Mouse (Mus musculus) heart, embryonic 14.5 days (tissue): ENCODE data around the gene Atoh1. TPM values are rescaled to one million over a fixed set of nuclear protein-coding genes. Genes with fewer than 3 reads are reported as not detected.

Experiments used
- ATAC-seq: fragments of 200-750 bp; cut with Nextera tagmentation; 2 replicates; pipeline ENCODE4 v1.8.0; 2017; ENCODE audit warnings: low read depth, moderate TSS enrichment; ENCODE audit not compliant: insufficient number of reproducible peaks, insufficient read depth, low FRiP score
- H3K27ac ChIP-seq, 2 experiments: fragments of 200-500 bp in 1 of 2; fragments of 300-500 bp in 1 of 2; sonication (generic) in 1 of 2; replicated peaks in 1 of 2; 2 replicates each; pipeline ENCODE4 v1.5.1; 2012 to 2014; ENCODE audit warnings: low read depth in 2 of 2, low read length in 2 of 2, control low read depth in 1 of 2, mild to moderate bottlenecking in 1 of 2, mixed read lengths in 1 of 2; ENCODE audit not compliant: control insufficient read depth in 1 of 2, insufficient read depth in 1 of 2
- H3K27me3 ChIP-seq: fragments of 300-500 bp; sonication (generic); 2 replicates; pipeline ENCODE4 v1.6.1; 2014; ENCODE audit warnings: mild to moderate bottlenecking, low read length, control low read depth; ENCODE audit not compliant: control insufficient read depth, insufficient read depth
- H3K36me3 ChIP-seq: fragments of 300-500 bp; sonication (generic); 2 replicates; pipeline ENCODE4 v1.6.1; 2014; ENCODE audit warnings: mild to moderate bottlenecking, control low read depth, low read length, mixed read lengths; ENCODE audit not compliant: control insufficient read depth, insufficient read depth
- H3K4me1 ChIP-seq, 2 experiments: fragments of 200-500 bp in 1 of 2; fragments of 300-500 bp in 1 of 2; sonication (generic) in 1 of 2; 2 replicates each; pipeline ENCODE4 v1.6.1; 2012 to 2014; ENCODE audit warnings: low read length in 2 of 2, control low read depth in 1 of 2, mixed read lengths in 1 of 2; ENCODE audit not compliant: control insufficient read depth in 2 of 2, insufficient read depth in 2 of 2
- H3K4me2 ChIP-seq: fragments of 300-500 bp; sonication (generic); 2 replicates; pipeline ENCODE4 v1.6.1; 2014; ENCODE audit warnings: mild to moderate bottlenecking, low read length
- H3K4me3 ChIP-seq, 2 experiments: fragments of 200-500 bp in 1 of 2; fragments of 300-500 bp in 1 of 2; sonication (generic) in 1 of 2; 2 replicates each; pipeline ENCODE4 v1.5.1; 2012 to 2014; ENCODE audit warnings: low read length in 2 of 2, mild to moderate bottlenecking in 2 of 2, control low read depth in 1 of 2, low read depth in 1 of 2, moderate library complexity in 1 of 2; ENCODE audit not compliant: control insufficient read depth in 1 of 2, insufficient read depth in 1 of 2
- H3K9ac ChIP-seq: fragments of 300-500 bp; sonication (generic); 2 replicates; pipeline ENCODE4 v1.6.1; 2014; ENCODE audit warnings: mild to moderate bottlenecking, low read length
- H3K9me3 ChIP-seq: fragments of 300-500 bp; sonication (generic); 2 replicates; pipeline ENCODE4 v1.6.1; 2016; ENCODE audit warnings: low read length, control low read depth; ENCODE audit not compliant: control insufficient read depth
- WGBS: fragments of 180-500 bp; shearing (Covaris S2); extraction: QIAGEN DNeasy Blood & Tissue Kit; methylation state at CpG from one replicate; pipeline ENCODE4 v1.1.7; 2014; 5-methylcytosine and 5-hydroxymethylcytosine counted together
- polyA plus RNA-seq: library from polyadenylated mRNA; unstranded; fragments of >200 nt; fragmentation: Nextera tagmentation; extraction: Ambion mirVana; gene quantifications from 2 replicates; pipeline ENCODE4 v1.2.1, GENCODE M21; 2014

The Atoh1 gene
- polyA plus RNA-seq, 1 experiment from 2014 or later: not detected

DNA sequence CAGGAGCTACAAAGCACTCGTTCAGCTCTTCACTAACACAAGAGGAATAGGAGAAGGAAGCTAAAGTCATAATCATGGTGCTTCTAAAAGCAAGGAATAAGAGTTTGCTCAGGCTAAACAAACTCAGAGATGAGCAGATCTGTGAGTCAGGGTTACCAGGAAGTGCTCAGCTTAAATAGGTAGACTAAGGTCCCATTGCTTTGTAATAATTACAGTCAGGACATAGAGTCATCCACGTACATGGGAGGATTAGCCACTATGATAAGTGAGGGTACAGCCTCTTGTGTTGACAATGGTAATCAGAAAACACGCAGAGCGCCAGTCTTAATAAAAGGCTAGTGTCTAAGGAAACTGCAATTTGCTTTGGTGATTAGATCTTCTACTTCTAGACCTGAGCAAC lies 7.4 kb downstream of the Atoh1 start:
- Histone ChIP-seq H3K4me1 (peaks cover 2 to 5% of the 10 kb centered on the region in 2 experiments; a peak in 2 of 4 replicates), H3K9me3 (no peaks in the 10 kb centered on the region), H3K9ac (no peak overlapping the region), H3K27me3 (peaks cover 57% of the 10 kb centered on the region), H3K27ac (no peak overlapping the region), H3K36me3 (no peaks in the 10 kb centered on the region), H3K4me2 (no peak overlapping the region), H3K4me3 (no peak overlapping the region)
- no peak for ATAC-seq
- 52% methylated on average over 4 of the region's 4 CpGs for WGBS

DNA sequence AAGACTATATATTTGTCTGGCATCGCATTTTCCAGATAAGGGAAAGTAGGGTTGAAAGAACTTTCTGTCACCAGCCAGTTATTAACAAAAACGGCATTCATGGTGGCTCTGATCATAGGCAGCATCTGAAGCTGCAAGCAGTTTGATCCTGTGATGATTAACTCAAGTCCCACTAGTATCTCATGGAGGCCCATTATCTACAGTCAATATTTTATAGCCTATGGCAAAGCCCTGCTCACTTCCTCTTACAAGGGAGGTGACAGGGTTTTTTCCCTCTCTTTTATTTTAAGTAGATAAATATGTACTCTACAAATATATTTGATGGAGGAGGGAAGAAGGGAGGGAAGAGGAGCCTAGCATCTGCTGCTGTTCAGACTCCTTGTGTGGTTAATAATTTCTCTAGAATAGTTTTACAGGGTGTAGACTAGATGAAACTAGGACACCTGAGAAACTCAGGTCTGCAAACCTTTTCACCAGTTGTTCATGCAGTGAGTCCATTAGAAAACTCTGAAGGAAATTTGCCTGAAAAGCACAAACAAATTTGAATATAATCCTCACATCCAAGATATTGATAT lies 14.1 kb downstream of the Atoh1 start:
- Histone ChIP-seq H3K9ac (no peak overlapping the region), H3K9me3 (no peaks in the 10 kb centered on the region), H3K36me3 (no peaks in the 10 kb centered on the region), H3K4me1 (no peaks in the 10 kb centered on the region), H3K4me2 (no peak overlapping the region), H3K27ac (no peak overlapping the region), H3K27me3 (peaks cover 6% of the 10 kb centered on the region; the same call in 1 of the 2 replicates), H3K4me3 (no peak overlapping the region)
- 59% methylated on average over 2 of the region's 2 CpGs for WGBS
- no peak for ATAC-seq

DNA sequence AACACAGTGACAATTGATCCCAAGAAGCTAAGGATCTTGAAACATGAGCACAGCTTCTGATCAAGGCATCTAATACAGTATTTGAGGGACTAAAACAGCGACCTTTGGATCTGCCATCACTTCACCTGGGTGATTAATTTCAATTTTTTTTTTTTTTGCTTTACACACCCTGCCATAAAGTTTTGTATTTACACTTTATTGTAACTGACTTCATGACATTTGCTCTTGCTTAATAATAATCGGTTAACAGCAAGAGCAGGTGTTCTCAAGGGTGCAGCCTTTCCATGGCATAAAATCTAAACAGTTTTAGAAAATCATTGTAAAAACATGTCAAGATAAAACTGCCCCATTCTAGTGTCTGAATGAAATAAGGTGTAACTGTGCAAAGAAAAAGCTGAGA lies 25.6 kb downstream of the Atoh1 start:
- Histone ChIP-seq H3K4me2 (no peak overlapping the region), H3K9ac (no peak overlapping the region), H3K4me3 (no peak overlapping the region), H3K9me3 (no peaks in the 10 kb centered on the region), H3K27me3 (no peaks in the 10 kb centered on the region), H3K27ac (no peak overlapping the region), H3K4me1 (no peaks in the 10 kb centered on the region), H3K36me3 (no peaks in the 10 kb centered on the region)
- 73% methylated on average over 2 of the region's 2 CpGs for WGBS
- no peak for ATAC-seq

DNA sequence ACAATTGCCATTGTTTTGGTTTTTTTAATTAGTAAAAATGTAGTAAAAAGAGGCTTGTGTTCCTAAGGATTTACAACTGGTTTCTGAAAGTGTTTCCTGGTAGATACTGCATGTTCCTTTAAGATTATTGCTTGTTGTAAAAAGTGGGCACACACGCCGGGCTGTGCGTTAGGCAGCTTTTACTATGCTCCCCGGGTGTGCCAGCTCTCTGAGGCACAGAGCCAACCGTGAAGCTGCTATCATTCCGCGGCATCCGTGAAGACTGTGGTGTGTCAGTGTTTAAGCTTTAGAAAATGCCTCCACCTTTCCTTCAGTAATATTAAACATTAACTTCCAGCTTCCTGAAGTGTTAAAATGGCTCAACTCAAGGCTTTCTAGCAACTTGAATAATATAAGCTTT lies 35.0 kb downstream of the Atoh1 start:
- Histone ChIP-seq H3K36me3 (no peaks in the 10 kb centered on the region), H3K4me1 (no peaks in the 10 kb centered on the region), H3K4me3 (no peak overlapping the region), H3K9ac (no peak overlapping the region), H3K9me3 (no peaks in the 10 kb centered on the region), H3K4me2 (no peak overlapping the region), H3K27ac (no peak overlapping the region), H3K27me3 (no peaks in the 10 kb centered on the region)
- no peak for ATAC-seq
- WGBS: 64% methylated on average over 8 of the region's 8 CpGs

DNA sequence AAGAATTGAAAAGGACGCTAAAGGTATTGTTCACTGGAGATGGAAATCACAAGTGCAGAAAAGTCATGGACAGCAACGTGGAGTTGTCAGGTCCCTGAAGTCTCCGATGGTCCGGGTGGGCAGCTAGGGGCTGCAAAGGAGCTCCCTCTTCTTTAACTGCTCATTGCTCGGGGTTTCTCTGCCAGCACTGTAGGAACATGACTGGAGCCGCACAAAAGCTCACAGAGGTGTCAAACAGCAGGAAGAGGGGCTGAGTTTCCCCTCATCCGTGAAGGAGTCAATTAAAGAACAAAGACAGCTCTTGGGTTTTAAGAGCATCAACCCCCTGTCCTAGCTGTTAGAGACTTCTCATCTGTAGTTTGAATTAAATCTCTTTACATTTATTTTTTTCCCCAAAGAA lies 44.5 kb downstream of the Atoh1 start:
- Histone ChIP-seq H3K4me3 (no peak overlapping the region), H3K9me3 (no peaks in the 10 kb centered on the region), H3K9ac (no peak overlapping the region), H3K36me3 (no peaks in the 10 kb centered on the region), H3K27me3 (no peaks in the 10 kb centered on the region), H3K4me2 (no peak overlapping the region), H3K4me1 (no peaks in the 10 kb centered on the region), H3K27ac (no peak overlapping the region)
- WGBS: 23% methylated on average over 7 of the region's 7 CpGs
- no peak for ATAC-seq
